Mouse (Mus musculus): ENCODE data around the gene Btbd1.

The Btbd1 gene

DNA sequence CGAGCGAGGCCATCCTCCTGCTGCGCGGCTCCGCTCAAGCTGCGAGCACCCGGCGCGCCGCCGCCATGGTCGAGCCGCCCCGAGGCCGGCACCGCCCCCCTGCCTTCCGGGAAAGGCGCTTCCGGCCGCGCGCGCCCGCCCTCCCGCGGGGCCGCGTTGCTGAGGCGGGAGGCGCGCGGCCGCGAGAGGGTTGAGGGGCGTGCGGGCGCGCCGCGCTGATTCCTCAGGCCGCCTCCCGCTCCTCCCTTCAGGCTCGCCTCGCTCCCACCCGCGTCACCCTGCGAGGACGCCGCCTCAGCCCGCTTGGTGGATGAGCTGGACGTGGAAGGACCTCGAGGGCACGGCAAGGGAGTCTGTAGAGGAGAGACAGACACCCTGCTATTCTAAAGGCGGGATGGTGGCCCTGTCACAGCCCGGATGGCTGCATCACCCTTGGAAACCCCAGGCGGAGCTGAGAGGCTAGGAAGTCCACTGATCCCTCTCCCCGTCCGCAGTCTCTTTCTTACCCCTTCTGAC, at the start of gene Btbd1:
Gene Btbd1 (minus strand): TSS at position 53 of the 516 bp plus-strand sequence.
- in situ Hi-C loops (cut with MboI; ENCODE audit: unreplicated experiment in 2 of 2): loop anchor here in 1 of 2 experiments (5.0 to 25.0 kb wide), 2 partner anchors 33 to 1983 kb away; no protein-coding TSS in a partner anchor

DNA sequence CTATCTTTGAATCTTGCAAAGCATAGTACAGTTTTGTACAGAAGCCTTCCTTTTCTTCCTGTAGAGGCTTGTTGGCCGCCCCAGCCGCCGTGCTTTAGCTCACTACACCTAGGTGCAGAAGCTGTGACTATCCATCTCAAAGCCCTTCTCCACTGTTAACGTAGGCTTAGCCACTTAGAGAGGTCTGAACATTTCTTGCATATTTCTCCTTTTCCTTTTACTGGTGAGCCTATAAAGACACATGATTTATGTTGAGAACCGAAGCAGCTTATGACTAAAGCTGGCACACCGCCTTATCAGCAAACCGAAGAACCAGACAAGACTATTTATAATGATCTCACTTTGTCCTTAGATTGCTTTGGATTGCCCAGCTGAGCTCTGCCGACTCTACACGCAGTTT, 46.1 kb upstream of the Btbd1 start:
- in situ Hi-C loops (cut with MboI; ENCODE audit: unreplicated experiment in 2 of 2): loop anchor here (10.0 kb wide), 3 partner anchors 79 to 239 kb away; no protein-coding TSS in a partner anchor

DNA sequence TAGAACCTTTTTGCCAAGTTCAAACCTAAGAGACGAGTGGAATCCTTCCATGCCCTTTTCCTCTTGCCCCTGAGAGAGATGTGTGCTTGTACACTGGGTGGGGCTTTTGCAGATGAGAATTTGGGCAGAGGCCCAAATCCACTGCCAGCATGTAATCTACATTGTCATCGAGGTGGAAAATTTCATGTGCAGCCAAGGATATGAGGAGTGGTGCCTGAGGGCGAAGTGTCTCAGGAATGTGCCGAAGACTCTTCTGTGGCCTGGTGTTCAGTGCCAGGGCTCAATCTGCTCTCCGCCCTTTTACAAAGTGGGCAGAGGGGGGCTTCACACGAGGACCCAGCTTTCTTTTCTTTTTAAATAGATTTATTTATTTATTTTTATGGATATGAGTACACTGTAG, 45.4 kb upstream of the Btbd1 start:
- in situ Hi-C loops (cut with MboI; ENCODE audit: unreplicated experiment in 2 of 2): loop anchor here (5.0 to 10.0 kb wide), 4 partner anchors 80 to 240 kb away; no protein-coding TSS in a partner anchor

DNA sequence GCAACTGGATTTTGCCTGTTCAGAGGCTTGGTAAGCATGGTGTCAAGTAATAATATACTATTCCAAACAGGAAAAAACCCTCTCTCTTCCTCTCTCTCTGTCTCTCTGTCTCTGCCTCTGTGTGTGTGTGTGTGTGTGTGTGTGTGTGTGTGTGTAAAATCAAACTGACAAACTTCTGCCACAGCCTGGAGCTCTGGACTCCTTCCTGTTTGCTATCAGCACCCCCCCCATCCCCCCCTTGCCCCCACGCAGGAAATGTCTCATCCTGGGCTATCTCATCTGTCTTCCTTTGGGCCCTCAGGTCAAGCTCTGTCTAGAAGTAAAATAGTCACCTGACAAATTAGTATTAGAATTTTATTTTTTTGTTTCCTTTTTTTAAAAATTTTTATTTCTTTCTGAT, 44.6 kb upstream of the Btbd1 start:
- in situ Hi-C loops (cut with MboI; ENCODE audit: unreplicated experiment in 2 of 2): loop anchor here (5.0 to 10.0 kb wide), 4 partner anchors 81 to 241 kb away; no protein-coding TSS in a partner anchor

DNA sequence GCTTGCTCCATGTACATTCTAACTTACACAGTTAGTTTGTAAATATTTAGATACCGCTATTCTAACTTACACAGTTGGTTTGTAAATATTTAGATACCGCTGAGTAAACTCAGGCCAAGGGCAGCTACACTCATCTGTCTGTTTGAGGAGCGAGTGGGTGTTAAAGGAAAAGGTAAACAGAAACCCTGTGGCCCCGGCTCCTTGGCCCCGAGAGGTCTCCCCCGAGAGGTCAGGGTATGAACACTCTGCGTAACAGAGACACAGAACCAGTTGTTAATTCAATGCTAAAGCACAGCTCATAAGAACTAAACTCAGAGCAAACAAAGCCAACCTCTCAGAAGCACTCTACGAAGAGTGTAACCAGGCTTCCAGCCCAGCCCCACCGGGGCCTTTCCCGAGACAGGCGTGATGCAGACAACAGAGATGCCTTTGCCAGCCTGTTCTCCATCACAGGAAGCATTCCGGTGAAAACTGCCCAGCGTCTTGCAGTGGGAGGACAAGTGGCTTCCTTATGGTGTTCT, 43.3 kb upstream of the Btbd1 start:
- in situ Hi-C loops (cut with MboI; ENCODE audit: unreplicated experiment in 2 of 2): loop anchor here (5.0 to 10.0 kb wide), 4 partner anchors 82 to 242 kb away; no protein-coding TSS in a partner anchor

DNA sequence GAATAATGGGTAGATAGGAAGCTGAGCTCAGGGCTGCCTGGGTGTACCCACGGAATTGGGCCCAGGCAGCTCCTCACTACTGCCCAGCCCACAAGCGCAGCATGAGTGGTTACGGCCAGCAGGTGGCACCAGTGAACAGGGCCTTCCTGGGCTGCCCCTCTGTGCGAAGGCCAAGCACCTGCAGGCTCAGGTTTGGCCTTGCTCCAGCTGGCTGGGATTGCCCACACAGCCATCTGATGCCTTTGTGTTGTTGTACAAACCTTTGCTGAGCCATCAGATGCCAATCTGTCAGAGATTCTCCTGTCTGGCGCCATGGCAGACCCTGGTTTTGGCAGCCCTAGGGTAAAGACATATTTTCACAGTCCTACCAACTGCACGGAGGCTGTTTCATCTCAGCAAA, 38.9 kb upstream of the Btbd1 start:
- in situ Hi-C loops (cut with MboI; ENCODE audit: unreplicated experiment in 2 of 2): no loop called here

DNA sequence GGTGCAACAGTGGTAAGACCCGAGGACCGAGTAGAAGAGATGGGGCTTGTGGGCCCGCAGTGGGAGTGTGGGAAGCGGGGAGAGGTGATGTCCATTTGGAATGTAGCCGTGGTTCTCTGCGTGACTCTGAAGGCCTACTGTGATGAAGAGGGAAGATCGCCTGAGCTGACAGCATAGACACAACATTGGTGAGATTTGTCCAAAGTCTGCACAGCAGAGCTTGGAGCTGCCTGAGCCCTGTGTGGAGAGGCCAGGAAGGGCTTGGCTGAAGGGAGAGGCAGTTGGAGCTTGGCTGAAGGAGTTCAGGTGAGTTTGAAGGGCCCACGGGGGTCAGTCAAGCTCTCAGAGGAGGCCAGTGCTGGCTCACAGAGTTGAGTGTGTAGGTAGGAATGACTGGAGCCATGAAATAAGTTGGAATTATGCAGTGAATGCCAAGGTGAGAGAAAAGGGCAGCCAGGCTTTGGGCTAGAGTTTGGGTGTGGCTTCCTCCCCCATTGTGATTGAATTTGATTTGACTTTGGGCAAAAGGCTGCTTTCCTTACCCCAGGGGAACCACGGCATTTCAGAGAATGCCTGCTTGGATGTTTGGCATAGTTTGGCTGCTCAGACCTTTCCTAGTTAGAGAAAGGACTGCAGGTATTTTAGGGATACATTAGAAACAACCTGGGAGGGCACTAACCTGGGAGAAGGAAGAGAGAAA, 38.1 kb upstream of the Btbd1 start:
- in situ Hi-C loops (cut with MboI; ENCODE audit: unreplicated experiment in 2 of 2): no loop called here

DNA sequence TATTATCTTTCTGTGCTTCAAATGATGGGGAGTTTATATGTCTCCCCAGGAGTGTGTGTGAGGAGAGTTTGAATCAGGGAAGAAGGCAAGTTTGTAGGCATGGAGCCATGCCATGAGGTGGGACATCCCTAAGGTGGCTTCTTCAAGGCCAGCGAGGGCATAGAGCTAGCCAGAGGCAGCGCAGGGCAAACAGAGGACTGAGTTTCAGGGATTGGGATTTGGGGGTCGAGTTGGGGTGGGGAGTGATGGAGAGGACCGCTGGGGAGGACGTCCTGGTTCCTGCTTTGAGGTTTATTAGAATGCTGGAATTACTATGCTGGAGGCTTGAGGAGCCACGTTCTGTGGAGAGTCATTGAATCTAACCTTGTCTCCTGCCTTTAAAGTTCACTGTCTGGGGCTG, 36.7 kb upstream of the Btbd1 start:
- in situ Hi-C loops (cut with MboI; ENCODE audit: unreplicated experiment in 2 of 2): no loop called here

DNA sequence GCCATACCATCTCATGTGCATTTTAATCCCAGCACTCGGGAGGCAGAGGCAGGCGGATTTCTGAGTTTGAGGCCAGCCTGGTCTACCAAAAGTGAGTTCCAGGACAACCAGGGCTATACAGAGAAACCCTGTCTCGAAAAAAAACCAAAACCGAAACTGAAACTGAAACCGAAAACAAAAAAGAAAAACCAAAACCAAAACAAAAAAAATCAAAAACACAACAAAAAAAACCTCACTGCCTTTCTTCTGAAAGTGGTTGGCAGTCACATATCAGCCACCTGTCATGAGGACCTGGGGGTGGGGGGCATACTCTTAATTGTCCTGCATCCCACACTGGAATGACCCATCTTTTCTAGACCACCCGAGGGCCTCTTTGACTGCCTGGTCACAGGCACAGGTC, 35.3 kb upstream of the Btbd1 start:
- in situ Hi-C loops (cut with MboI; ENCODE audit: unreplicated experiment in 2 of 2): loop anchor here in 1 of 2 experiments (5.0 kb wide), 2 partner anchors 37 to 77 kb away; partner anchors contain the start of genes 3110040N11Rik and Btbd1

DNA sequence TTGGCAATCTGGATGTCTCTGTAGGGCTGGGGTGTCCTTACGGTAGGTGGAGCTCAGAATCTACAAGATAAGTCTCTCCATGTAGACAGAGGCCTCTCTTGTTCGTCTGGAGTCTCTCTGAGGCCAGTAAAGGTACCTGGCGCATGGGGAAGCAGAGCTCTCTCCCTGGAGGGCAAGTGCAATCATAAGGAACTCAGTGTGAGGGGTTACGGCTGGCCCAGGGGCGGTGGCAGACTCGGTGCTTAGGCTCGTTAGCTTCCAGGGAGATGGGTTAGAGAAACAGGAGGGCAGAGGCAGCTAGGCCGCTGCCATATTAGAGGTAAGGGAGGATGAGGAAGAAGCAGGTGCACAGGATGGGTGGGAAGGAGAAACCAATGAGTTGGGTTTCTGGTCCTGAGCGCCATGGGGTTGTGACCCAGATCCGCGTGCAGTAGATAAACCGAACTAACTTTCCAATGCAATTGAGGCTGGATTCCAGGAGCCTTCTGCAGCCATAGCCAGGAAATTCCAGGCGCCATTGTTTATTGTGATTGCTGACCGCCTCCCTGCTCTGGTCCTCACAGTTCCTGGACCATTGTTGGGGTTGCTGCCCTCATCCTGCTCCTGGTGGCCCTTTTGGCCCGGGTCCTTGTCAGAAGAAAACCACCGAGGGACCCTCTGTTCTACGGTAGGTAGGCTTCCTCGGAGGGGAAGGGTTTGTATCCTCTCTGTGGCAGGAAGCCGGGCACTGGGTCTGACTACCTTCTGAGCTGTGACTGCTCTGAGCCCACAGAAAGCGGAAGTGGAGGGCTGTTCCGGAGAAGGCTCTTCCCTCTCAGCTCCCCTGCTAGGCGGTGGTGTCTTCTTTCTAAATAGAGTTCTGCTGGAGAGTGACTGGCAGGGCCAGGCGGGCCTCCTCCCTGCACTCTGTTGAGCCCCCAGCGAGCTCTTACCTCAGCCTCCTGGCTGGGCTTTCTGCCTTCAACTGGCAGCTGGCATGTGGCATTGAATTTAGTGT, 33.7 kb upstream of the Btbd1 start:
- in situ Hi-C loops (cut with MboI; ENCODE audit: unreplicated experiment in 2 of 2): loop anchor here in 1 of 2 experiments (5.0 kb wide), 2 partner anchors 36 to 76 kb away; partner anchors contain the start of genes 3110040N11Rik and Btbd1

DNA sequence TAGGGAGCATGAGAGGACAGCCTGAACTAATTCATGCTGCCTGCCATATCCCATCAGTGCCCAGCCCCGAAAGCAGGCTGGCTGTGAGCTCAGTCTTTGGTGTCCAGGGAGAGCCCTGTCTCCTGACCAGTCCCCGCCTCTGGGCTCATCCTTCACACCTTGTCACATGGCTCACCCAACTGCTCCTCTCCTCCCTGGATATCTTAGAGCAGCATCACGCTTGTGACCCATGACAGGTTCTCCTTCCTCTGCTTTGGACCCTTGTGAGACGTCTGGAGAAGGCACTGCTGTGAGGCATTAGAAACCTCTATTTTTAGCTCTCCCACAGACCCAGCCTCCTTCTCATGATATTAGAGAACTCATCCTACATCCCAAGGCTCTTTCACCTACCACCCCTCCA, 32.7 kb upstream of the Btbd1 start:
- in situ Hi-C loops (cut with MboI; ENCODE audit: unreplicated experiment in 2 of 2): loop anchor here in 1 of 2 experiments (5.0 kb wide), 2 partner anchors 35 to 75 kb away; partner anchors contain the start of genes 3110040N11Rik and Btbd1

DNA sequence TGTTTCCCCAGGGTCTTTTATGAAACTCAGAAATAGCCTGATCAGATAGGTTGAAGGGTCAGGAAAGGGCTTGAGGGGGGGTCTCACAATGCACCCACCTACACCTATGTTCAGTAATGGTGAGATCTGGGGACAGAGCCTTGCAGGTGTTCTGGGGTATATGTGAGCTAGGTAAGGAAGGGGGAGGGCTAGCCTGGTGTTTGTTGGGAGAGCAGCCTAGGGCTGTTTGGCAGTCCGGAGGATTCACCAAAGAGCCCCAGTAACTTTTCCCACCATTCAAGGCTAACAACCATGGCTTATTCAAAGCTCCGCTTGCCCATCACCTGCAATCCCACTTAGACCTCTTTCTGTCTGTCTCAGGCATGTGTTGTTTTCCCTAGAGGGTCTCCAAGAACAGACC, 32.2 kb upstream of the Btbd1 start:
- in situ Hi-C loops (cut with MboI; ENCODE audit: unreplicated experiment in 2 of 2): loop anchor here in 1 of 2 experiments (5.0 kb wide), 2 partner anchors 34 to 74 kb away; partner anchors contain the start of genes 3110040N11Rik and Btbd1

DNA sequence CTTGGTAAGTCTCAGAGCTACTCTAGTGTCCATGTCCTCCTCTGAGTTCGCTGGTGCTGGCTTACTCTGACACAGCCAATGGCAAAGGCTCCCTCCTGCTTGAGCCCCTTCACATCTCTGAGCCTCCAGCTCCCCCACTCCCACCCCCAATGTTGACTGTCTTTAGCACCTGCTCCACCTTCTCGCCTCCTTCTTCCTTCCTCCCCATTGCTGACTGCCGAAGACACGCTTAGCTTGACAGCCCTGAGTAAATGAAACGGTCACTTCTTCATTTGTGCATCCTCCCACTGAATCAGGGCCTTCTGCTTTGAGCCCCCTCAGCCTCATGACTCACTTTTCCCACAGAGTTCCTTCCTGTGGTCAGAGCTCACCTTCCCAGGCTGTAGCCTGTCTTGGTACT, 31.8 kb upstream of the Btbd1 start:
- in situ Hi-C loops (cut with MboI; ENCODE audit: unreplicated experiment in 2 of 2): loop anchor here in 1 of 2 experiments (5.0 kb wide), 2 partner anchors 34 to 74 kb away; partner anchors contain the start of genes 3110040N11Rik and Btbd1

DNA sequence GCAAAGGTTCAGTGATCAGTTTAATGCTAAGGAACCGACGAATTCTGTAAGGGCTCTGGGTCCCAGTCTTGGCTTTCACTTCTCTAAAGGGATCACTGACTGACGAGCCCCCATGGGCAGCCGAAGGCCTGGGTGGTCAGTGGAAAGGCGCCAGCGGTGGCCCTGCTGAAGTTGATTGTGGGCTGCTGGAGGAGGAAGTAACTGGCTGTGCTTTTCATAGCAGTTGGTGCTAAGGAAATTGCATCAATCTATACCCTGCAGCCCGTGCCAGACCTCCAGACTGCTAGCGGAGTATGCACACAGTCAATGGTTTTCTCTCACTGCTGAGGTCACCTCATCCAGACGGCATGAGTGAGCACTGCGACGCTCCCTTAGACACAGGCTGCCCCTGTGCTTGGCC, 30.8 kb upstream of the Btbd1 start:
- in situ Hi-C loops (cut with MboI; ENCODE audit: unreplicated experiment in 2 of 2): loop anchor here in 1 of 2 experiments (5.0 kb wide), 2 partner anchors 33 to 73 kb away; partner anchors contain the start of genes 3110040N11Rik and Btbd1

DNA sequence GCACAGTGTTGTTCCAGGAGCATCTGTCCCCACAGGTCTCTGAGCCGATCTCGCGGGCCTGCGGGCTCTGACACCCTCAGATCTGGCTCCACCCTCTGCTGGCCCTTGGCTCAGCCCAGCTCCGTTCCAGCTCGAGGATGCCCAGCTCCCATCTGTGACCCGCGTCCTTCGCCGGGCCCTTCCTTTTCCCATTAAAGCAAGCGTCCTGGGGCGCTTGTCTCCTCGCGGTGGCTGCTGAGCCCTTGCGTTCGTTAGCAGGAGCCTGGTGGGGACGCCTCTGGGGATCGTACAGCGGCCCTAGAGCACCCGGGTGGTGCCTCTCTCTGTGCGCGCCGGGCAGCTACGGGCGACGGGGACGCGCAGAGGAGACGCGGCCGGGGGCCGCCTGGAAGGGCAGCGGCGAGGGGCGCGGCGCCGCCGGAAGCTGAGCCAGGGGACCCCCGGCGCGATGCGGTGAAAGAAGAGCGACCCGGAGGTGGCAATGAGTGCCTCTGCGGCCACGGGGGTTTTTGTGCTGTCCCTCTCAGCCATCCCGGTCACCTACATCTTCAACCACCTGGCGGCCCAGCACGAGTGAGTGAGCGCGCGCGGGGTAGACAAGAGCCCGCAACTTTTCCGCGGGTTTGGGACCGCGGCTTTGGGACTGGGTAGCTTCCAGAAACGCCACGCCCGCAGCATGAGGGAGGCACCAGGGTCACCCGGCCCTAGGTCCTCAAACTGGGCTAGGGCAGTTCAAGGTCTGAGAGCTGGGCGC, 29.9 kb upstream of the Btbd1 start, which contains the start of gene Tm6sf1:
Gene Tm6sf1 (plus strand): TSS at position 34 of the 754 bp plus-strand sequence.
- in situ Hi-C loops (cut with MboI; ENCODE audit: unreplicated experiment in 2 of 2): no loop called here

DNA sequence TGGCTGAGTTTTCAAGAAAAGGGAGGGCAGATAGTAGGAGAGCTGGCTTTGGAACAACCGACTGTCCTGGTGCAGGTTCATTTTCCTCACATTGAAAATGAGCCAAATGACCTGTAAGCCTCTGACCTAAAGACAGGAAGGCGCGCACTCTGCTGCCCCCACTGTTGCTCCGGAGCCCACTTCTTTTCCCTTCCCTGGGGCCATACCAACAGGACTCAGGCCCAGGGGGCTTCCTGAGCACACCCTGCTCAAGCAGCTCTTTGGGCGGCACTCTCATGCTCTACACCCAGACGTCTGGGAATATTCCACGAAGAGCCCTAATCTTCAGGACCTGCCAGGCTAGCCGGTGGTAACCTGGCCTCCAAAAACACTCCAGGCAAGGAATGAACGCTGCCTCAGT, 29.0 kb upstream of the Btbd1 start:
- in situ Hi-C loops (cut with MboI; ENCODE audit: unreplicated experiment in 2 of 2): no loop called here

DNA sequence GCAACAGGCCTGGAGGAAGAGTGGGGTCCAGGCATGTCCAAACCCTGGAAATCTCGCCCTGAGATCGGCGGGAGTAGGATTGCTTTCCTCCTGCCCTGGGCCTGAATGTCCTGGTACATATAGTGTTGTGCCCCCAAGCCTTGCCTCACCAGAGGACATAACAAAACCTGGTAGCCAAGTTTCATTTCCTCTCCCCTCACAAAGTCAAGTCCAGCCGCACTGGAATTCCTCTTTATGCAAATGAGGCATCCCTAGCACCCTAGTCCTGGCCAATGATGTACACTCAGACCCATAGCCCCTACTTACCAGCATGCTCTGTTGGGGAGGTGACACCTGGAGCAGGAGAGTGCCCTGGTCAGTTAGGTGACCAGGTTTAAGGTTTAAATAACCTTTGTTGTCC, 27.0 kb upstream of the Btbd1 start:
- in situ Hi-C loops (cut with MboI; ENCODE audit: unreplicated experiment in 2 of 2): no loop called here

DNA sequence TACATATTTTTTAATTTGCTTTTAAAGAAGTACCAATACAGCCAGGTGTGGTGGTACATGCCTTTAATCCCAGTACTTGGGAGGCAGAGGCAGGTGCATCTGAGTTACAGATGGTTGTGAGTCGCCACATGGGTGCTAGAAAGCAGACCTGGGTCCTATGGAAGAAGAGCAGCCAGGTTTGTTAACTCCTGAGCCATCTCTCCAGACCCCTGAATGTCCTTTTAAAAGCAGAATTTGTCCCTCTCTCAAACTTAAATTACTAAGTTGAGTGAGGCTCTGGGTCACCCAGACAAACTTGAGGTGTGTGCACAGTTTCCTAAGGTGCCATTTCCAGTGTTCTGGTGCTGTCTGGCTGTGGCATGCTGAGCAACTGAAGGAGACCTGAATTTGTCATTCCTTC, 26.5 kb upstream of the Btbd1 start, which contains the start of gene Gm10160:
Gene Gm10160 (minus strand): TSS at position 101 of the 400 bp plus-strand sequence.
- in situ Hi-C loops (cut with MboI; ENCODE audit: unreplicated experiment in 2 of 2): no loop called here
